Mouse (Mus musculus) myocyte (in vitro differentiated cells): ENCODE measurements around the gene Nlrp6. TPM values are rescaled to one million over a fixed set of nuclear protein-coding genes. Genes with fewer than 3 reads are reported as not detected.
A peak's percentile ranks its signal among the peaks of the same experiment; 100 is the strongest.
"Not testable (repeated sequence)": the region's sequence is repeated elsewhere in the genome, so short reads cannot be mapped to it uniquely, and the experiment has no call there.

Source experiments
- H3K27me3 ChIP-seq: one replicate; pipeline ENCODE4 v1.6.1; 2011; ENCODE audit not compliant: control insufficient read depth, insufficient read depth, insufficient read length
- H3K36me3 ChIP-seq: one replicate; pipeline ENCODE4 v1.6.1; 2011; ENCODE audit not compliant: control insufficient read depth, insufficient read depth
- H3K4me2 ChIP-seq: one replicate; pipeline ENCODE4 v1.6.1; 2011; ENCODE audit warnings: low read depth, control low read depth
- H3K4me3 ChIP-seq: one replicate; pipeline ENCODE4 v1.5.1; 2011; ENCODE audit warnings: mild to moderate bottlenecking, control low read depth, moderate library complexity
- H3K79me2 ChIP-seq: one replicate; pipeline ENCODE4 v1.6.1; 2011; ENCODE audit not compliant: control insufficient read depth, insufficient read depth
- H3ac ChIP-seq: one replicate; pipeline ENCODE4 v1.6.1; 2011; ENCODE audit not compliant: control insufficient read depth, insufficient read length
- CEBPB ChIP-seq: IDR thresholded peaks from 2 replicates; pipeline ENCODE4 v1.6.1; 2011; ENCODE audit warnings: mild to moderate bottlenecking, moderate library complexity; ENCODE audit not compliant: poor library complexity, insufficient read depth, severe bottlenecking
- E2F4 ChIP-seq: IDR thresholded peaks from one replicate; pipeline ENCODE4 v1.6.1; 2011; ENCODE audit warnings: mild to moderate bottlenecking, control low read depth, moderate library complexity; ENCODE audit not compliant: insufficient read depth
- MAX ChIP-seq: IDR thresholded peaks from one replicate; pipeline ENCODE4 v1.6.1; 2011; ENCODE audit warnings: low read depth, mild to moderate bottlenecking, control low read depth
- MYOD1 ChIP-seq, 3 experiments: IDR thresholded peaks; one replicate each; pipeline ENCODE4 v1.6.1; 2011; ENCODE audit warnings: control low read depth in 2 of 3, low read depth in 2 of 3, mild to moderate bottlenecking in 2 of 3, moderate library complexity in 1 of 3; ENCODE audit not compliant: insufficient read length in 2 of 3, control insufficient read depth in 1 of 3
- MYOG ChIP-seq, 3 experiments: IDR thresholded peaks; one replicate each; pipeline ENCODE4 v1.6.1; 2011; ENCODE audit warnings: control low read depth in 2 of 3, low read depth in 2 of 3, mild to moderate bottlenecking in 2 of 3; ENCODE audit not compliant: insufficient read length in 2 of 3, control insufficient read depth in 1 of 3, insufficient read depth in 1 of 3
- POLR2A ChIP-seq: IDR thresholded peaks from one replicate; pipeline ENCODE4 v1.6.1; 2011; ENCODE audit warnings: low read depth, mild to moderate bottlenecking, control low read depth, moderate library complexity; ENCODE audit not compliant: insufficient read length
- POLR2AphosphoS2 ChIP-seq: IDR thresholded peaks from one replicate; pipeline ENCODE4 v1.6.1; 2011; ENCODE audit warnings: low read depth, control low read depth; ENCODE audit not compliant: insufficient read length
- REST ChIP-seq: IDR thresholded peaks from one replicate; pipeline ENCODE4 v1.6.1; 2011; ENCODE audit warnings: mild to moderate bottlenecking, control low read depth, moderate library complexity; ENCODE audit not compliant: insufficient read depth, insufficient read length
- SRF ChIP-seq: IDR thresholded peaks from one replicate; pipeline ENCODE4 v1.6.1; 2011; ENCODE audit warnings: low read depth; ENCODE audit not compliant: control insufficient read depth, insufficient read length
- TCF12 ChIP-seq: IDR thresholded peaks from one replicate; pipeline ENCODE4 v1.6.1; 2011; ENCODE audit warnings: mild to moderate bottlenecking, control low read depth; ENCODE audit not compliant: poor library complexity, insufficient read depth, severe bottlenecking
- TCF3 ChIP-seq: IDR thresholded peaks from one replicate; pipeline ENCODE4 v1.6.1; 2011; ENCODE audit warnings: low read depth, control low read depth; ENCODE audit not compliant: insufficient read length
- USF1 ChIP-seq: IDR thresholded peaks from one replicate; pipeline ENCODE4 v1.6.1; 2011; ENCODE audit warnings: low read depth, mild to moderate bottlenecking, control low read depth, moderate library complexity
- polyA plus RNA-seq: library from polyadenylated mRNA; unstranded; fragments of >200 nt; fragmentation: generic; extraction: Trizol; gene quantifications from one replicate; pipeline ENCODE4 v1.2.1, GENCODE M21; 2012; ENCODE audit warnings: missing spikeins

Gene Nlrp6
- polyA plus RNA-seq, 1 experiment: 0.01 TPM

- Histone ChIP-seq H3K27me3 (no peaks in the 10 kb centered on the region), H3K79me2 (no peaks in the 10 kb centered on the region), H3ac (no peak overlapping the region), H3K4me2 (no peak overlapping the region), H3K4me3 (no peak overlapping the region), H3K36me3 (no peaks in the 10 kb centered on the region)
- no peak for TF ChIP-seq TCF3
- no peak for TF ChIP-seq E2F4
- TF ChIP-seq MYOD1 (IDR thresholded peaks at IDR 0.05; ENCODE audit: control insufficient read depth in 1 of 3, insufficient read length in 2 of 3, low read depth in 2 of 3): no peak
- TF ChIP-seq MAX: no peak
- TF ChIP-seq REST: no peak
- TF ChIP-seq USF1: no peak
- TF ChIP-seq POLR2A: no peak
- TF ChIP-seq POLR2AphosphoS2: no peak
- no peak for TF ChIP-seq TCF12
- TF ChIP-seq CEBPB: no peak
- TF ChIP-seq SRF: no peak
- TF ChIP-seq MYOG (IDR thresholded peaks at IDR 0.05; ENCODE audit: control insufficient read depth in 1 of 3, insufficient read depth in 1 of 3, insufficient read length in 2 of 3, low read depth in 2 of 3): no peak
These were observed 50.9 kb downstream of the Nlrp6 start for GRCm38 (mm10) chr7:140971479-140972171.

GRCm38 (mm10) chr7:140973396-140974165 is 52.9 kb downstream of the Nlrp6 start:
- Histone ChIP-seq H3ac (no peak overlapping the region), H3K4me2 (peak overlapping the region; percentile 84), H3K36me3 (no peaks in the 10 kb centered on the region), H3K27me3 (no peaks in the 10 kb centered on the region), H3K79me2 (no peaks in the 10 kb centered on the region), H3K4me3 (no peak overlapping the region)
- TF ChIP-seq SRF: no peak
- peak in 1 of 3 experiments; percentile 23 for TF ChIP-seq MYOD1 (IDR thresholded peaks at IDR 0.05; ENCODE audit: control insufficient read depth in 1 of 3, insufficient read length in 2 of 3, low read depth in 2 of 3)

- TF ChIP-seq USF1: no peak
- TF ChIP-seq POLR2A: no peak
- TF ChIP-seq REST: no peak
- TF ChIP-seq MAX: no peak
- TF ChIP-seq TCF12: no peak
- no peak for TF ChIP-seq SRF
- no peak for TF ChIP-seq MYOG (IDR thresholded peaks at IDR 0.05; ENCODE audit: control insufficient read depth in 1 of 3, insufficient read depth in 1 of 3, insufficient read length in 2 of 3, low read depth in 2 of 3)
- no peak for TF ChIP-seq MYOD1 (IDR thresholded peaks at IDR 0.05; ENCODE audit: control insufficient read depth in 1 of 3, insufficient read length in 2 of 3, low read depth in 2 of 3)
- TF ChIP-seq TCF3: no peak
- TF ChIP-seq POLR2AphosphoS2: no peak
- no peak for TF ChIP-seq CEBPB
- TF ChIP-seq E2F4: no peak
- Histone ChIP-seq H3ac (no peak overlapping the region), H3K4me3 (no peak overlapping the region), H3K4me2 (no peak overlapping the region), H3K27me3 (no peaks in the 10 kb centered on the region), H3K36me3 (no peaks in the 10 kb centered on the region), H3K79me2 (no peaks in the 10 kb centered on the region)
These were observed 54.2 kb downstream of the Nlrp6 start for GRCm38 (mm10) chr7:140974940-140975339.

GRCm38 (mm10) chr7:140975465-140975864 is 54.8 kb downstream of the Nlrp6 start:
- H3K27me3 ChIP-seq: no peaks in the 10 kb centered on the region
- TF ChIP-seq E2F4 (no peak), CEBPB (peak; percentile 50; the same call in 1 of the 2 replicates)
- H3K79me2 ChIP-seq: no peaks in the 10 kb centered on the region
- no peak overlapping the region for H3K4me2 ChIP-seq
- H3ac ChIP-seq: no peak overlapping the region
- H3K36me3 ChIP-seq: no peaks in the 10 kb centered on the region
- no peak overlapping the region for H3K4me3 ChIP-seq

- H3ac ChIP-seq, H3K27me3 ChIP-seq, H3K4me3 ChIP-seq, H3K4me2 ChIP-seq, H3K36me3 ChIP-seq, H3K79me2 ChIP-seq: not testable (repeated sequence)
These were observed 56.0 kb downstream of the Nlrp6 start for GRCm38 (mm10) chr7:140976720-140977119.

Other genes starting within 250 kb of the Nlrp6 start
- gene Olfr45, start 239.0 kb upstream of the Nlrp6 start, polyA plus RNA-seq: not detected
- not detected for gene Olfr541, start 223.6 kb upstream of the Nlrp6 start, polyA plus RNA-seq
- not detected for gene Cyp2e1, start 157.2 kb upstream of the Nlrp6 start, polyA plus RNA-seq
- not detected for gene Syce1, start 133.1 kb upstream of the Nlrp6 start, polyA plus RNA-seq
- 0.13 TPM for gene Zfp941, start 98.7 kb upstream of the Nlrp6 start, polyA plus RNA-seq
- gene Urah, start 85.9 kb upstream of the Nlrp6 start, polyA plus RNA-seq: 0.13 TPM
- not detected for gene Scgb1c1, start 75.4 kb upstream of the Nlrp6 start, polyA plus RNA-seq
- gene Odf3, start 73.1 kb upstream of the Nlrp6 start, polyA plus RNA-seq: 0.07 TPM
- gene Gm45785, start 64.6 kb upstream of the Nlrp6 start, polyA plus RNA-seq: not detected
- gene Ric8a, start 63.9 kb upstream of the Nlrp6 start, polyA plus RNA-seq: 123 TPM
- 25.8 TPM for gene Bet1l, start 63.3 kb upstream of the Nlrp6 start, polyA plus RNA-seq
- gene Psmd13, start 38.9 kb upstream of the Nlrp6 start, polyA plus RNA-seq: 201 TPM
- gene Sirt3, start 38.6 kb upstream of the Nlrp6 start, polyA plus RNA-seq: 28.8 TPM
- gene Cox8b, start 20.5 kb upstream of the Nlrp6 start, polyA plus RNA-seq: 534 TPM
- 11.6 TPM for gene Pgghg, start 20.5 kb downstream of the Nlrp6 start, polyA plus RNA-seq
- 0.47 TPM for gene Ifitm5, start 29.4 kb downstream of the Nlrp6 start, polyA plus RNA-seq
- gene Gm45717, start 35.0 kb downstream of the Nlrp6 start, polyA plus RNA-seq: 0.12 TPM
- 493 TPM for gene Ifitm2, start 35.1 kb downstream of the Nlrp6 start, polyA plus RNA-seq
- 19.9 TPM for gene Ifitm1, start 46.3 kb downstream of the Nlrp6 start, polyA plus RNA-seq
- 1,312 TPM for gene Ifitm3, start 89.9 kb downstream of the Nlrp6 start, polyA plus RNA-seq
- 4.4 TPM for gene Ifitm6, start 97.0 kb downstream of the Nlrp6 start, polyA plus RNA-seq
- not detected for gene Gm17387, start 108.2 kb downstream of the Nlrp6 start, polyA plus RNA-seq
- 0.46 TPM for gene B4galnt4, start 140.2 kb downstream of the Nlrp6 start, polyA plus RNA-seq
- gene Pkp3, start 157.3 kb downstream of the Nlrp6 start, polyA plus RNA-seq: 0.25 TPM
- gene Sigirr, start 179.7 kb downstream of the Nlrp6 start, polyA plus RNA-seq: 4.8 TPM
- gene Ano9, start 196.9 kb downstream of the Nlrp6 start, polyA plus RNA-seq: not detected
- 28.0 TPM for gene Ptdss2, start 201.5 kb downstream of the Nlrp6 start, polyA plus RNA-seq